Mouse (Mus musculus): ENCODE measurements around the gene 4930590J08Rik. TPM values are rescaled to one million over a fixed set of nuclear protein-coding genes. Genes with fewer than 3 reads are reported as not detected.

The 4930590J08Rik gene
- polyA plus RNA-seq, 1 experiment from 2014 or later, result 1.3 TPM

Other genes starting within 250 kb of the 4930590J08Rik start
- 84.4 and 89.8 TPM in 2 replicates for gene Slc6a6, start 218.8 kb upstream of the 4930590J08Rik start, polyA plus RNA-seq (2015; fragmentation: Nextera tagmentation; extraction: Ambion mirVana)
- 4.4 and 4.8 TPM in 2 replicates for gene Grip2, start 75.6 kb upstream of the 4930590J08Rik start, polyA plus RNA-seq (2015; fragmentation: Nextera tagmentation; extraction: Ambion mirVana)
- 47.5 and 61.8 TPM in 2 replicates for gene Ccdc174, start 24.8 kb upstream of the 4930590J08Rik start, polyA plus RNA-seq (2015; fragmentation: Nextera tagmentation; extraction: Ambion mirVana)
- 7.3 and 8.0 TPM in 2 replicates for gene Fgd5, start 76.1 kb downstream of the 4930590J08Rik start, polyA plus RNA-seq (2015; fragmentation: Nextera tagmentation; extraction: Ambion mirVana)
- 22.0 and 23.9 TPM in 2 replicates for gene Nr2c2, start 188.6 kb downstream of the 4930590J08Rik start, polyA plus RNA-seq (2015; fragmentation: Nextera tagmentation; extraction: Ambion mirVana)